Mouse (Mus musculus): ENCODE results near the gene Pisd. TPM values are rescaled to one million over a fixed set of nuclear protein-coding genes. Genes with fewer than 3 reads are reported as not detected.

Pisd gene
- total RNA-seq, 2 experiments from 2014 or later = 19.1 to 20.5 TPM

DNA sequence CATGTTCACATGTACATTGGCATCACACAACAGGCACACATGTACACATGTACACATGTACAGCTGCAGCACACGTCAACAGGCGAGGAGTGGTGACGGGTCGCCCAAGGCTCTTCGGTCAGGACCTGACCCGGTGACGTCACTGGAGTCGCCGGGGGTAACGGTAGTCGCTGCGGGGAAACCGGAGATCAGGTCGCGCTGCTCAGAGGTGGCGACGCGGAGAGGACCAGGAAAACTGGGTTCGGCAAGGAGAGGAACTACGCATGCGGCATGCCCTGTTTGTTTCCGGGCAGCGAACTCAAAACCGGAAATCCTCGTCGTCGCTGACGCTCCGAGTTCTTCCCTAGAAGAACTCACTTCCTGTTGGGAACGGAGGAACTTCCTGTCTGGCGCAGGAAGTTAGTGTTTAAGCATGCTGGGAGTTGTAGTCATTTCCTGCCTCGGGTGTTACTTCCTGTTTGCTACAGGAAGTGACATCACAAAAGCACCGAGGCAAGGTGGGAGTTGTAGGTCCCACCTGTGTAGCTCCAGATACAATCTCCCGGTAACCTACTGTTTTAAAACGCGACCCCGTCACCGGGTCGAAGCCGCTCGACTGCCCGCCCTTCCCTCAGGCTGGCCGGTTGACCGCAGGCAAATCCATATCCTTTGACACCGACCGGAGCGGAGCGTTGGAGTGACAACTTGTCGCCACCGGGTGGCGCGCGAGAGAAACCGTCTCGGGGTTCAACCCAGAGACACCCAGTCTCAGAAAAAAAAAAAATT is 71.6 kb downstream of the Pisd start:
- intact Hi-C loops (cut with DNase I; ENCODE audit: low total_unique reads) = no loop called here
- peak; percentile 82 for DNase-seq

DNA sequence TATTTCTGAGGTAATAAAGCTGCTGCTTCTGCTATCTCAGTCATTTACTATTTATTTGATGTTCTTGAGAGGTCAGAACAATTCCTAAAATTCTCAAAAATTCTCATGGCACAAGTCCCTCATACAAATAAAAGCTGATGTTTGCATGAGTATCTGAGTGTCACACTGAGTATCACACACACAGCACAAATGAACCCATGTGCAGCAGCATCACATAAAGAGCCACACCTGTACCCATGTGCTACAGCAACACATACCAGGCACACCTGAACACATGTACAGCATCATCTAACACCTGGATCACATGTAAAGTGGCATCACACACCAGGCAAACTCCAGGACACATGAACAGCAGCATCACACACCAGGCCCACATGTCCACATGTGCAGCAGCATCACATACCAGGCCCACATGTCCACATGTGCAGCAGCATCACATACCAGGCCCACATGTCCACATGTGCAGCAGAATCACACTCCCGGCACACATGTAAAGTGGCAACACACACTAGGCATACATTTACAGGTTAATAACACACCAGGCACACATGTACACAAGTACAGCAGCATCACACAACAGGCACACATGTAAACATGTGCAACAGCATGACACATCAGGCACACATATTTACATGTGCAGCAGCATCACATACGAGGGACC is 72.3 kb downstream of the Pisd start:
- intact Hi-C loops (cut with DNase I; ENCODE audit: low total_unique reads) = no loop called here
- no peak for DNase-seq

DNA sequence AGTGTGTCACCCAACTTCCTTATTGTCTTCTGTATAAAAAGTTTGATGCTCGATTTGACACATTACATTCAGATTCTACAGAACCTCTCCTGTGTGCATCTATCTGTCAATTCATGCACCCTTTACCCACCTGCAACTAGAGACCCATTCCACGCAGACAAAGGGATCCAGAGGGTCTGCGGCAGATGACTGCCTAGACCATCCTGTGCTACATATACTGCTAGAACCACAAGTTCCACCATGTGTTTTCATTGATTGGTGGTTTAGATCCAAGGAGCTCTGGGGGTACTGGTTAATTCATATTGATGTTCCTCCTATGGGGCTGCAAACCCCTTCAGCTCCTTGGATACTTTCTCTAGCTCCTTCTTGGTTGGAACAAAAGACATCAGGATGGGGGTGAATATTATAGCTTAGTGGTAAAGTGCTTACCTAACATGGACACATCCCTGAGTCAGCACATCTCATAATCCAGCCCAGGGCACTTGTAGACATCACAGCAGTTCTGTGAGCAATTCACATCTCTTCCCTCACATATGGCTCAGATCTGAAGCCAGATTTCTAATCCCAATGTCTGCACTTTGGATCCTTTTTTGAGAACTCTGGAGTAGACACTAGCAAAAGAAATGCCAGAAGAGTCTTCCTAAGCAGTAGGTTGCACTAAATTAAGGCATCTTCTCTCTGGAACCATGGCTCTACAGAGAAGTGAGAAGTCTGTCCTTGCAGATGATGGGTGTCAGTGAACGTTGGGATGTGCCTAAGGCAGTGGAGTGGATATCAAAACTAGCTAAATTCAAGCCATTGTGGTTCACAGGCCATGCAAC is 73.0 kb downstream of the Pisd start:
- DNase-seq = no peak
- intact Hi-C loops (cut with DNase I; ENCODE audit: low total_unique reads) = no loop called here

DNA sequence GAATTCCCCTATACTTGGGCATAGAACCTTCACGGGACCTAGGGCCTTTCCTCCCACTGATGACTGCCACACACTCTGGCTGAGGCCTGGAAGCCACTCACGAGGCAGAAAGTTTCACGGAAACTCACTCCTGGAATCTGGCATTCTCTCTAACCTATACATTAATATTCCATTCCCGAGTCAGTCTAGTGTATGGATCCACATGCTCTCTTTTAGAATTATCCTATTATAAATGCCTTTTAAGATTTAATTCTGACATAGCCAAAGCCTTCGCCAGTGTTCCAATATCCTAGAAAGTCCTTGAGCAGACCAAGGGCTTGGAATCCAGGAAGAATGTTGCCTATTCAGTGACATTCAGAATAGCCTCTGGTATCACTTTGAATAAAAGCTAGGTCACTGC is 74.0 kb downstream of the Pisd start:
- DNase-seq = no peak
- intact Hi-C loops (cut with DNase I; ENCODE audit: low total_unique reads) = no loop called here

DNA sequence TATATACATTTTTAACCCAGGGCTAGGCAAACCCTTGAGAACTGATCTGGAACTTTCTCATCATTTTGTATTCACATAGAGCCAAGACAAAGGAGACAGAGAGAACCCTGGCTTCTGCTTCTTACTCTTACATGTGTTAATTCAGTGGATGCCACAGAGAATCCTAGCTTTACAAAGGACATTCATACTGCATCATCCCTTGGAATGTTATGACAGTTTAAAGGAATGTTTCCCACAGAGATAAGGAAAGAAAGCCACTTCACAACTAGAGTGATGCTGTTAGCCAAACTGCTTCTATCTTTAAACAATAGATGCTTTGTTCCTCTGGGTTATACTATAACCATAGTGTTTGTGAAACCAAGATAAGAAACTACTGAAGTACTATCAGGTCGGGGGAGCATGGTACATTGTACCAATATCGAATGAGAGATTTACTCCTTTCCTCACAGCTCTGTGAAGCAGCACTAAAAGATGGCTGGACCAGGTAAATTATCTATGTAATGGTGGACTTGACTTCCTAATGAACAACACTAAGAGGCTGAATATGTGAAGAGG is 79.1 kb downstream of the Pisd start:
- intact Hi-C loops (cut with DNase I; ENCODE audit: low total_unique reads) = no loop called here

DNA sequence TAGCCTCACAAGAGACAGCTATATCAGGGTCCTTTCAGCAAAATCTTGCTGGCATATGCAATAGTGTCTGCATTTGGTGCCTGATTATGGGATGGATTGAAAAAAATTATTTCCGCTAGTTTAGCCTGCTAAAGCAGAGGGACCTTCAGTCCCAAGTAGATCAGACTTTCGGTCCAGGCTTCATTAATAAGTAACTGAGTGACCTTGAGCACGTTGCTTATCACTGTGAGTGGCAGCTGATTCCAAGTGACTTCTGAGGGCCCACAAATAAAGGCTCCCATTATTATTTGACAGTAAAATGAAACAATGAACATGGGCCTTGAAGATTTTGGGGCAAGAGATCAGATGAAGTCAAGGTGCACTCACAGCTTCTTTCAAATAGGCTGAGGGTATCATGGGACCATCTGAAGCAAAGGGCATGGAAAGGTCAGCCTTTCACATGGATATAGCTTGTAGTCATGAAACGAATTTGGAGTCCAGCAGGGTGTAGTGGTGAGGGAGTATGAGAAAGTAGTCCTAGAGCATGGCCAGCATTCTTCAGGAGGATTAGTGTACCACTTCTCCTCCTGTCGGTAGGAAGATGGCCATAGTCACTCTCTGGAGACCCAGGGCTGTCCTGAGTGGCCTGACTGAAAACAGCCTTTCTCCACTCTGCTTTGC is 88.1 kb downstream of the Pisd start:
- no peak for DNase-seq
- intact Hi-C loops (cut with DNase I; ENCODE audit: low total_unique reads) = no loop called here

More for the DNA sequence above, 79.1 kb downstream of the Pisd start:
- no peak for DNase-seq

DNA sequence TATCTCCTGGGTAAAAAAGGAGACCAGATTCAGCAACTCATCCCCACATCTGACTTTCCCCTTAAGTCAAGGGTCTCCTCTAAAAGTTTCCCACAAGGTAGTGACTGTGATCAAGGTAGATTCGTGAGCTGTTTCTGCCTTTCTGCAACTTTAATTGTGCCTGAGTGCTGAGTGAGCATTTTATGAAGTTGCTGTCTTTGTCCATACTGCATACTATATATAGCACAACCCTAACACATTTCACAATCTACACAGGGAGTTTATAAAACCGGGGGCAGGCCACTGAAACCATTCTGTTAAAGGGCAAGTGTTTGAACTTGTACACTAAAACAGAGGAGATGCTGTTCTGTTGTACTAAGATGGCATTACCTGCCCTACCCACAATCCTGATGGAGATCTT is 92.0 kb downstream of the Pisd start:
- intact Hi-C loops (cut with DNase I; ENCODE audit: low total_unique reads) = no loop called here
- DNase-seq = no peak

Other genes starting within 250 kb of the Pisd start
- 10 to 100 TPM; 14.1 to 15.7 TPM for gene Yes1, start 174.5 kb downstream of the Pisd start, total RNA-seq (2021)
- gene Gm20671, start 41.5 kb upstream of the Pisd start, total RNA-seq (2021) = not detected
- gene Prr14l, start 68.6 kb upstream of the Pisd start, total RNA-seq (2021) = 1 to 10 TPM; 6.1 to 6.9 TPM
- gene Depdc5, start 78.1 kb upstream of the Pisd start, total RNA-seq (2021) = 1 to 10 TPM; 9.3 to 10.0 TPM
- 10 to 100 TPM; 68.9 to 81.7 TPM for gene Ywhah, start 233.2 kb upstream of the Pisd start, total RNA-seq (2021)